Mouse (Mus musculus): ENCODE data around the gene Map4k2.

DNA sequence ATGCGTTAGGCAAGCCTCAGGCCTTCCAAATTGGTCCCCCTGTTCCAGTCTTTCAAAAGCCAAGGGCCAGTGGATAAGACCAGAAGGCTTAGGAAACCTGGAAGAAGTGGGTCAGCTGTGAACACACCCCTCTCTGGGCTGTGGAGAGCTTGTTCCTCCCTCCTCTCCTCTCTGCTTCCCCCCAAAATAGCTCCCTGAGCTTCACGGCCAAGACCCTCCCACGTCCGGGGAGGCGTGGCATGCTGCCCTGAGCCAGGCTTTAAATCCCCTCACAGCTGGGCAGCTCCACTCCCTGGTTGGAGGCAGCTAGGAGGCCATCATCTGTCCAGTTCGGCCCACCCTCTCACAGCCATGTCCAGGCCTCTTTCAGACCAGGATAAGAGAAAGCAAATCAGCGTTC is 43.2 kb downstream of the Map4k2 start, which contains the start of gene Pygm:
- TF ChIP-seq ZC3H11A (IDR thresholded peaks at IDR 0.05; ENCODE audit: low read depth, low read length), result no peak
- TF ChIP-seq GATA1 (IDR thresholded peaks at IDR 0.05; ENCODE audit: low read depth, low read length), result no peak
- TF ChIP-seq MYC (IDR thresholded peaks at IDR 0.05; ENCODE audit: low read depth, low read length), result no peak
- no peak for TF ChIP-seq CTCF (IDR thresholded peaks at IDR 0.05 in 2 of 3, conservative IDR thresholded peaks at IDR 0.05 in 1 of 3; ENCODE audit: control insufficient read depth in 1 of 3, insufficient read depth in 1 of 3, low read depth in 2 of 3, low read length in 3 of 3, poor library complexity in 1 of 3, severe bottlenecking in 1 of 3)
